Mouse (Mus musculus): ENCODE results near the gene Nrg4.
A peak's percentile ranks its signal among the peaks of the same experiment; 100 is the strongest.

The Nrg4 gene

GRCm38 (mm10) chr9:55215648-55216047 lies 111.0 kb downstream of the Nrg4 start:
- no peak for DNase-seq (ENCODE audit: low read depth, low spot score)

- DNase-seq (ENCODE audit: low read depth, low spot score): no peak
Measured at GRCm38 (mm10) chr9:55215056-55215455, 111.6 kb downstream of the Nrg4 start.

GRCm38 (mm10) chr9:55213396-55213795 lies 113.2 kb downstream of the Nrg4 start:
- no peak for DNase-seq (ENCODE audit: low read depth, low spot score)

- DNase-seq (ENCODE audit: low read depth, low spot score): no peak
Measured at GRCm38 (mm10) chr9:55211611-55212010, 115.0 kb downstream of the Nrg4 start.

GRCm38 (mm10) chr9:55208790-55209481 lies 117.7 kb downstream of the Nrg4 start, which contains the start of gene Fbxo22:
TSS of gene Fbxo22 (plus strand) at chr9:55208925.
- DNase-seq (ENCODE audit: low read depth, low spot score): peak; percentile 50

GRCm38 (mm10) chr9:55208458-55208789 lies 118.2 kb downstream of the Nrg4 start:
- no peak for DNase-seq (ENCODE audit: low read depth, low spot score)

- DNase-seq (ENCODE audit: low read depth, low spot score): no peak
Measured at GRCm38 (mm10) chr9:55199348-55199747, 127.3 kb downstream of the Nrg4 start.

GRCm38 (mm10) chr9:55198260-55198659 lies 128.4 kb downstream of the Nrg4 start:
- DNase-seq (ENCODE audit: low read depth, low spot score): no peak

- DNase-seq (ENCODE audit: low read depth, low spot score): no peak
Measured at GRCm38 (mm10) chr9:55195876-55196275, 130.8 kb downstream of the Nrg4 start.

- no peak for DNase-seq (ENCODE audit: low read depth, low spot score)
Measured at GRCm38 (mm10) chr9:55174235-55174634, 152.4 kb downstream of the Nrg4 start.

GRCm38 (mm10) chr9:55172195-55172685 lies 154.4 kb downstream of the Nrg4 start:
- DNase-seq (ENCODE audit: low read depth, low spot score): no peak

GRCm38 (mm10) chr9:55170655-55171412 lies 155.8 kb downstream of the Nrg4 start:
- DNase-seq (ENCODE audit: low read depth, low spot score): no peak

Measured in brain, embryonic 18.5 days (tissue).